Mouse (Mus musculus) frontal cortex, postnatal 25 days (tissue): Measurements from ENCODE around the gene Ddx28.

ENCODE experiments used
- DNase-seq, 2 experiments: peaks; one replicate each; pipeline ENCODE4 v3.0.0; 2022; ENCODE audit warnings: low spot score in 2 of 2

The Ddx28 gene

GRCm38 (mm10) chr8:106011643-106011986 is at the start of gene Ddx28:
Gene Ddx28 (minus strand): TSS chr8:106011882.
- DNase-seq = no peak

- no peak for DNase-seq
Observed at GRCm38 (mm10) chr8:106060521-106060920, 48.8 kb upstream of the Ddx28 start.

- DNase-seq = peak in 1 of 2 experiments; percentile 47
Observed at GRCm38 (mm10) chr8:106059613-106060371, 48.1 kb upstream of the Ddx28 start.

GRCm38 (mm10) chr8:106058731-106059612 is 47.3 kb upstream of the Ddx28 start, which contains the start of gene Nfatc3:
Gene Nfatc3 (plus strand): TSS chr8:106058840.
- DNase-seq = peak; percentile 81 to 87

- no peak for DNase-seq
Observed at GRCm38 (mm10) chr8:106056455-106056982, 44.8 kb upstream of the Ddx28 start.

- DNase-seq = no peak
Observed at GRCm38 (mm10) chr8:106055038-106055437, 43.4 kb upstream of the Ddx28 start.

GRCm38 (mm10) chr8:106054190-106054811 is 42.6 kb upstream of the Ddx28 start:
- no peak for DNase-seq

- DNase-seq = no peak
Observed at GRCm38 (mm10) chr8:106052510-106053089, 40.9 kb upstream of the Ddx28 start.

- no peak for DNase-seq
Observed at GRCm38 (mm10) chr8:106051068-106051467, 39.4 kb upstream of the Ddx28 start.

- no peak for DNase-seq
Observed at GRCm38 (mm10) chr8:106049840-106050239, 38.2 kb upstream of the Ddx28 start.

- no peak for DNase-seq
Observed at GRCm38 (mm10) chr8:106047854-106048630, 36.4 kb upstream of the Ddx28 start.

- DNase-seq = no peak
Observed at GRCm38 (mm10) chr8:106046872-106047559, 35.3 kb upstream of the Ddx28 start.

GRCm38 (mm10) chr8:106044151-106044550 is 32.5 kb upstream of the Ddx28 start:
- no peak for DNase-seq

- DNase-seq = no peak
Observed at GRCm38 (mm10) chr8:106043055-106043454, 31.4 kb upstream of the Ddx28 start.

GRCm38 (mm10) chr8:106040218-106040617 is 28.5 kb upstream of the Ddx28 start:
- DNase-seq = no peak

GRCm38 (mm10) chr8:106039605-106040004 is 27.9 kb upstream of the Ddx28 start:
- no peak for DNase-seq

GRCm38 (mm10) chr8:106038721-106039120 is 27.0 kb upstream of the Ddx28 start:
- DNase-seq = no peak

GRCm38 (mm10) chr8:106022483-106022882 is 10.8 kb upstream of the Ddx28 start:
- DNase-seq = peak; percentile 63 to 77

GRCm38 (mm10) chr8:106018039-106018438 is 6.4 kb upstream of the Ddx28 start:
- no peak for DNase-seq

GRCm38 (mm10) chr8:106017130-106017529 is 5.4 kb upstream of the Ddx28 start:
- DNase-seq = no peak
